ENCODE assay signal across 9 mouse cellular contexts in the genomic region with DNA sequence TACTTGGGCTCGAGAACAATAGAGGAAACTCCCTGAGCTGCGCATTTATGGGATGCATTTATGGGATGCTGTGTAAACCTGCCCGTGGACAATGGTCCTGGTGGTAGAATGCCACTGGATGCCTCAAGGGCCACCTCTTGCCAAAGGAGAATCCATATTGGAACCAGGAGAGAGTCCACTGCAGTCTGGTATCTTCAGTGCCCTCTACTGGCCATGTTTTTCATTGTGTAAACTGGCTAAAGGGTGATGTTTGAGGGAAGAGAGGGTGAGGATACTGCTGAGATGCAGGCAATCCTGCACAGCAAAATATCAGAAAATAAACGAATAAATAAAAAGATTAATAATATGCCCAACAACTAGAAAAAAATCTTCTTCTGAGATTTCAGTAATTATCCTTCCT.
DNase-seq lines count a peak whose midpoint lies in the region; ATAC-seq and TF ChIP-seq lines count a peak whose summit lies in the region.
"Had no signal": no experiment of that assay in that cellular context is flagged by ENCODE, and none has a peak within 500 bp of the region (broad histone marks: within the 10 kb centered on the region; RNA-seq: fewer than 3 reads in every experiment).

No protein-coding gene starts in this region.

- H3K27me3 ChIP-seq in intestine, postnatal 0 days (replicated peaks; ENCODE audit: control insufficient read depth, insufficient read depth, low read length), result no peaks in the 10 kb centered on the region
- H3K27me3 ChIP-seq in intestine, embryonic 15.5 days (replicated peaks), result no peaks in the 10 kb centered on the region

- ATAC-seq in intestine, postnatal 0 days, result no peak
- ATAC-seq in intestine, embryonic 15.5 days, result no peak

- no peaks in the 10 kb centered on the region for H3K9me3 ChIP-seq in intestine, postnatal 0 days (ENCODE audit: control insufficient read depth)
- no peaks in the 10 kb centered on the region for H3K9me3 ChIP-seq in intestine, embryonic 15.5 days
- H3K9me3 ChIP-seq: midbrain, embryonic 10.5 days had no signal

- no peak overlapping the region for H3K9ac ChIP-seq in intestine, postnatal 0 days (ENCODE audit: low read depth, low read length)
- H3K9ac ChIP-seq in intestine, embryonic 15.5 days, result no peak overlapping the region

- WGBS in intestine, postnatal 0 days, result 69% methylated on average over 4 of the region's 4 CpGs
- WGBS in intestine, embryonic 15.5 days, result 75% methylated on average over 4 of the region's 4 CpGs

- H3K4me3 ChIP-seq in intestine, postnatal 0 days (ENCODE audit: low read depth, low read length), result no peak overlapping the region
- no peak overlapping the region for H3K4me3 ChIP-seq in intestine, embryonic 15.5 days (replicated peaks)
- H3K4me3 ChIP-seq: midbrain, embryonic 10.5 days had no signal

- peak; percentile 70 for TF ChIP-seq CTCF in intestine, postnatal 0 days (IDR thresholded peaks at IDR 0.05; ENCODE audit: low read depth)

- H3K27ac ChIP-seq in intestine, postnatal 0 days (ENCODE audit: low read depth, low read length), result no peak overlapping the region
- H3K27ac ChIP-seq in intestine, embryonic 15.5 days, result no peak overlapping the region
- H3K27ac ChIP-seq: midbrain, embryonic 10.5 days had no signal

- no peaks in the 10 kb centered on the region for H3K4me1 ChIP-seq in intestine, postnatal 0 days (replicated peaks; ENCODE audit: control insufficient read depth, insufficient read depth, low read length)
- no peaks in the 10 kb centered on the region; the same call in 1 of the 2 replicates for H3K4me1 ChIP-seq in intestine, embryonic 15.5 days (replicated peaks)

- peak; percentile 26 for DNase-seq in adrenal gland, adult 2 months
- DNase-seq in adrenal gland, adult 8-10 months, result no peak
- DNase-seq in A20 (ENCODE audit: low read depth, low spot score), result peak; percentile 1
- peak; percentile 64 for DNase-seq in embryo, embryonic 10 days (ENCODE audit: low spot score)
- no peak for DNase-seq in neural tube, embryonic 10.5 days (ENCODE audit: extremely low spot score, low spot score)
- DNase-seq in yolk sac, embryonic 10.5 days (ENCODE audit: low spot score), result no peak

- no peaks in the 10 kb centered on the region for H3K36me3 ChIP-seq in intestine, postnatal 0 days (ENCODE audit: control insufficient read depth, insufficient read depth)
- H3K36me3 ChIP-seq in intestine, embryonic 15.5 days, result no peaks in the 10 kb centered on the region
- H3K36me3 ChIP-seq: midbrain, embryonic 10.5 days had no signal

- H3K4me2 ChIP-seq in intestine, postnatal 0 days (replicated peaks; ENCODE audit: low read depth), result no peak overlapping the region
- H3K4me2 ChIP-seq in intestine, embryonic 15.5 days (replicated peaks), result no peak overlapping the region

Comparison
In these comparisons a context has a peak if more than half of its experiments do, and no peak if none do; other contexts are left out.
1. DNase-seq: peak in adrenal gland, adult 2 months (single experiment), A20 (single experiment) and embryo, embryonic 10 days (single experiment); none in adrenal gland, adult 8-10 months (single experiment), neural tube, embryonic 10.5 days (single experiment) and yolk sac, embryonic 10.5 days (single experiment).